Mouse (Mus musculus): ENCODE results near the gene Barx1. TPM values are rescaled to one million over a fixed set of nuclear protein-coding genes. Genes with fewer than 3 reads are reported as not detected.

The Barx1 gene
- 0.41 and 1.1 TPM in 2 replicates for polyA plus RNA-seq (2012; rRNA removed)

- Histone ChIP-seq H3K27me3 (ENCODE audit: control insufficient read depth, insufficient read depth, low read length) (peaks cover 64% of the 10 kb centered on the region), H3K36me3 (ENCODE audit: control insufficient read depth, insufficient read depth, low read length) (no peaks in the 10 kb centered on the region), H3K4me3 (ENCODE audit: control insufficient read depth, insufficient read depth, low read length) (no peak within 1 kb of the TSS), H3K27ac (ENCODE audit: control insufficient read depth, insufficient read depth, low read length) (no peak within 1 kb of the TSS), H3K4me1 (replicated peaks; ENCODE audit: control insufficient read depth, insufficient read depth, low read length) (no peaks in the 10 kb centered on the region; the same call in 1 of the 2 replicates)
- TF ChIP-seq CTCF (IDR thresholded peaks at IDR 0.05; ENCODE audit: borderline replicate concordance, control insufficient read depth, extremely low read depth, insufficient read depth, low read length, poor library complexity) (no peak), POLR2A (IDR thresholded peaks at IDR 0.05; ENCODE audit: control insufficient read depth, extremely low read depth, insufficient read depth, low read length, poor library complexity) (no peak)
- WGBS, result 9% methylated on average over 73 of the region's 73 CpGs
- DNase-seq, result no peak
These were observed at the start of gene Barx1 for GRCm38 (mm10) chr13:48662431-48663143. Barx1 (plus strand) TSS chr13:48662998.

GRCm38 (mm10) chr13:48614525-48614924 lies 48.3 kb upstream of the Barx1 start:
- no peak for TF ChIP-seq CTCF (IDR thresholded peaks at IDR 0.05; ENCODE audit: borderline replicate concordance, control insufficient read depth, extremely low read depth, insufficient read depth, low read length, poor library complexity)
- no peak for TF ChIP-seq POLR2A (IDR thresholded peaks at IDR 0.05; ENCODE audit: control insufficient read depth, extremely low read depth, insufficient read depth, low read length, poor library complexity)
- Histone ChIP-seq H3K27me3 (ENCODE audit: control insufficient read depth, insufficient read depth, low read length) (no peaks in the 10 kb centered on the region), H3K27ac (ENCODE audit: control insufficient read depth, insufficient read depth, low read length) (no peak overlapping the region), H3K4me3 (ENCODE audit: control insufficient read depth, insufficient read depth, low read length) (no peak overlapping the region), H3K36me3 (ENCODE audit: control insufficient read depth, insufficient read depth, low read length) (no peaks in the 10 kb centered on the region), H3K4me1 (replicated peaks; ENCODE audit: control insufficient read depth, insufficient read depth, low read length) (no peaks in the 10 kb centered on the region)
- no peak for DNase-seq
- WGBS, result 91% methylated on average over 2 of the region's 2 CpGs

GRCm38 (mm10) chr13:48617774-48618173 lies 45.0 kb upstream of the Barx1 start:
- H3K27me3 ChIP-seq (ENCODE audit: control insufficient read depth, insufficient read depth, low read length), result no peaks in the 10 kb centered on the region
- DNase-seq, result no peak

GRCm38 (mm10) chr13:48618890-48619289 lies 43.9 kb upstream of the Barx1 start:
- no peaks in the 10 kb centered on the region for H3K36me3 ChIP-seq (ENCODE audit: control insufficient read depth, insufficient read depth, low read length)
- TF ChIP-seq POLR2A (IDR thresholded peaks at IDR 0.05; ENCODE audit: control insufficient read depth, extremely low read depth, insufficient read depth, low read length, poor library complexity) (no peak), CTCF (IDR thresholded peaks at IDR 0.05; ENCODE audit: borderline replicate concordance, control insufficient read depth, extremely low read depth, insufficient read depth, low read length, poor library complexity) (no peak)
- H3K4me1 ChIP-seq (replicated peaks; ENCODE audit: control insufficient read depth, insufficient read depth, low read length), result no peaks in the 10 kb centered on the region
- WGBS, result 92% methylated on average over 4 of the region's 4 CpGs
- no peak overlapping the region for H3K27ac ChIP-seq (ENCODE audit: control insufficient read depth, insufficient read depth, low read length)
- H3K27me3 ChIP-seq (ENCODE audit: control insufficient read depth, insufficient read depth, low read length), result no peaks in the 10 kb centered on the region
- H3K4me3 ChIP-seq (ENCODE audit: control insufficient read depth, insufficient read depth, low read length), result no peak overlapping the region
- DNase-seq, result no peak

More at GRCm38 (mm10) chr13:48617774-48618173, 45.0 kb upstream of the Barx1 start:
- Histone ChIP-seq H3K27ac (ENCODE audit: control insufficient read depth, insufficient read depth, low read length) (no peak overlapping the region), H3K4me3 (ENCODE audit: control insufficient read depth, insufficient read depth, low read length) (no peak overlapping the region), H3K4me1 (replicated peaks; ENCODE audit: control insufficient read depth, insufficient read depth, low read length) (no peaks in the 10 kb centered on the region), H3K36me3 (ENCODE audit: control insufficient read depth, insufficient read depth, low read length) (no peaks in the 10 kb centered on the region)
- no peak for TF ChIP-seq CTCF (IDR thresholded peaks at IDR 0.05; ENCODE audit: borderline replicate concordance, control insufficient read depth, extremely low read depth, insufficient read depth, low read length, poor library complexity)
- no peak for TF ChIP-seq POLR2A (IDR thresholded peaks at IDR 0.05; ENCODE audit: control insufficient read depth, extremely low read depth, insufficient read depth, low read length, poor library complexity)

- H3K36me3 ChIP-seq (ENCODE audit: control insufficient read depth, insufficient read depth, low read length), result no peaks in the 10 kb centered on the region
- TF ChIP-seq CTCF (IDR thresholded peaks at IDR 0.05; ENCODE audit: borderline replicate concordance, control insufficient read depth, extremely low read depth, insufficient read depth, low read length, poor library complexity) (no peak), POLR2A (IDR thresholded peaks at IDR 0.05; ENCODE audit: control insufficient read depth, extremely low read depth, insufficient read depth, low read length, poor library complexity) (no peak)
- H3K27me3 ChIP-seq (ENCODE audit: control insufficient read depth, insufficient read depth, low read length), result no peaks in the 10 kb centered on the region
- no peak overlapping the region for H3K27ac ChIP-seq (ENCODE audit: control insufficient read depth, insufficient read depth, low read length)
- WGBS, result 4% methylated on average over 26 of the region's 26 CpGs
- 0 out of 2 replicates have a peak, but pooled peaks cover 3% of the 10 kb centered on the region for H3K4me1 ChIP-seq (replicated peaks; ENCODE audit: control insufficient read depth, insufficient read depth, low read length)
- no peak for DNase-seq
- H3K4me3 ChIP-seq (ENCODE audit: control insufficient read depth, insufficient read depth, low read length), result peak overlapping the region; percentile 59
These were observed 37.8 kb upstream of the Barx1 start for GRCm38 (mm10) chr13:48624968-48625398.

GRCm38 (mm10) chr13:48625433-48626184 lies 37.2 kb upstream of the Barx1 start, which contains the start of gene Ptpdc1:
Ptpdc1 (minus strand) TSS chr13:48625664.
- Histone ChIP-seq H3K27ac (ENCODE audit: control insufficient read depth, insufficient read depth, low read length) (no peak within 1 kb of the TSS), H3K27me3 (ENCODE audit: control insufficient read depth, insufficient read depth, low read length) (no peaks in the 10 kb centered on the region), H3K4me1 (replicated peaks; ENCODE audit: control insufficient read depth, insufficient read depth, low read length) (0 out of 2 replicates have a peak, but pooled peaks cover 3% of the 10 kb centered on the region), H3K36me3 (ENCODE audit: control insufficient read depth, insufficient read depth, low read length) (no peaks in the 10 kb centered on the region), H3K4me3 (ENCODE audit: control insufficient read depth, insufficient read depth, low read length) (peak within 1 kb of the TSS; percentile 59)
- TF ChIP-seq POLR2A (IDR thresholded peaks at IDR 0.05; ENCODE audit: control insufficient read depth, extremely low read depth, insufficient read depth, low read length, poor library complexity), result peak; percentile 58; the same call in 1 of the 2 replicates
- TF ChIP-seq CTCF (IDR thresholded peaks at IDR 0.05; ENCODE audit: borderline replicate concordance, control insufficient read depth, extremely low read depth, insufficient read depth, low read length, poor library complexity), result peak; percentile 47; the same call in 1 of the 2 replicates
- peak; percentile 99 for DNase-seq
- 2% methylated on average over 76 of the region's 76 CpGs for WGBS
